Mouse (Mus musculus) T-cell, adult 2 months (primary cell): ENCODE measurements around the gene Nlrc5.
"Not testable (repeated sequence)": the region's sequence is repeated elsewhere in the genome, so short reads cannot be mapped to it uniquely, and the experiment has no call there.

Experiments used
- DNase-seq: peaks from one replicate; pipeline ENCODE4 v3.0.0; 2022; ENCODE audit warnings: low spot score

The Nlrc5 gene

DNA sequence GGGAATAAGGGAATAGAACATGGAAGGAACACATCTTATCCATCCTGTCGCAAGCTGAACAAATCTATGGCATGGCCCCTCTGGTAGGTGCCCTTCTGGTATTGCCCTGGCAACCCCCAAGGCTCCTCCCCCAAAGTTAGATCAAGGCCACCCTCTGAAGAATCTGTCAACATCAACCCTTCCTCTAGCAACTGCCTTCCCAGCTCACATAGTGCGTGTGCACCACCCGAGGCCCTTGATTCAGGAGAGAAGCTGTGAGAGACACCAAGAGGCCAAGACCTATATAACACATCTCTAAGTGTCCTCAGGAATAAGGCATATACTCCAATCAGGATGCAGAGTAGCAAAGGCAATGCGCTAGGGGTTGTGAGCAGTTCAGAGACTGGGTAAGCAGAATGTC lies 11.9 kb upstream of the Nlrc5 start:
- peak; percentile 56 for DNase-seq

DNA sequence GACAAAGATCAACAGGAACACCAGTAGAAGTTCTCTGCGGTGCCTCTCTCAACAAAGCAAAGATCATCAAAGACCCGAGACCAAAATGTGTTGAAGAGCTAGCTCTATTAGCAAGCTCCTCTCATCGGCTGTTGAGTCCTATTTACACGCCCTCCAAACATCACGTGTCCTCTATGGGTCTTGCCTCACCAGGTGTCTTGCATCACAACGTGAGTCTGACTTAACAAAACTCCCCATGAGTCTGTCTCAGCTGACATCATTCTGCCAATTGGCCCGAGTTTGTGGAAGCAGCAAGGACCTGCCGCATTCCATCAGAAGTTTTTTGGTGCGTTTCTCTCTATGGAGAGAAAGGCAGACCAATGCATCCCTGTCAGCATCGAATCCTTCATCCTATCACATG lies 6.2 kb upstream of the Nlrc5 start:
- peak; percentile 46 for DNase-seq

DNA sequence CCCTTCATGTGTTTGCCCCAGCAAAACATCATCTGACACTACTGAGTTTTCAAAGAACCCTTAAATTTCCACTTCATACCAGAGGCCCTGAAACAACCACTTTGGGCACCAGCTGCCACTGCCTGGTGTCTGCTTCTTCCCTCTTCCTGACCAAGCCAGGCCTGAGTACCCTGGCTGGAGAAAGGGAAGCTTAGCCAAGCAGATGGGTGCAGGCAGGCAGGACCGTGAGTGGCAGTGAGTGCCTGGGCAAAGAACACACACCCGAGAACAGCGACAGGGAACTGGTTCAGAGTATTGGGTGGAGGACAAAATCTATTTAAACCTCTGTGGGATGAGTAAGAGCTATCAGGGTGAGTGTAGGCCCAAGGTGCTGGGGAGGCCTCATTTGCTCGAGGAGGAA lies 5.7 kb upstream of the Nlrc5 start:
- DNase-seq: no peak

DNA sequence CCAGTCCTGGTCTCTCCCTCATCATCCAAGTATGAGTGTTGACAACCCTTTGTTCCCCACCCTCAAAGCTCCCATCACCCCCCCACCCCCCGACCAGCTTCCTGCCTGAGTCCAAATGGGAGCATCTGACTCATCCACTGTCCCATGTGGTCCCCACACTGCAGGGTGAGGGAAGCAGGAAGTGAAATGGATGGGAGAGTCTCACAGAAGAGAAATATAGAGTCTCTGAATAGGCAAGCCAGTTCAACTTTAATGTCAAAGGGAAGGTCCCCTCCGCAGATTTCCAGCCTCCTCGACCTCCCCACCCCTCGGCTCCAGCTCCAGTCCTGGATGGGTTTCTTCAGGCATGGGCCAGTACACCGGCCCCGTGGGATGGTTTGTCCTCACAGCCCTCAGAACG lies 4.8 kb upstream of the Nlrc5 start:
- DNase-seq: no peak

DNA sequence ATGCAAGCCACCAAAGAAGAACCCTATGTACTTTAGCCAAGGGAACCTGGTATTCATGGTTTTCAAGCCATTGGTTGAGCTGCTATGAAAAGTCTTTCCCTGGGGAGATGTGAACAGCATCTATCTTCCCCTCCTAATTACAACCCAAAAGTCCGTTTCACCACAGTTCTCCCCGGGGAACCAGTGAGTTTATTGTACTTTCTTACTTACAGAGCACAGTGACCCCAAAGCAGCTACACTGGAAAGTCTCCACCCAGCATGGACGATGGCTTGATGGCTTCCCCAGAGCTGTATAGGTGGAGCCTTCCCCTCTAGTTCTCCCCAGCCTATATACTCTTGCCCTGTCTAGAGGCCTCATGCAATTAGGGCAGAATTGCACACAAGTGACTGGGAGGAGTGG lies 1.9 kb upstream of the Nlrc5 start:
- no peak for DNase-seq

DNA sequence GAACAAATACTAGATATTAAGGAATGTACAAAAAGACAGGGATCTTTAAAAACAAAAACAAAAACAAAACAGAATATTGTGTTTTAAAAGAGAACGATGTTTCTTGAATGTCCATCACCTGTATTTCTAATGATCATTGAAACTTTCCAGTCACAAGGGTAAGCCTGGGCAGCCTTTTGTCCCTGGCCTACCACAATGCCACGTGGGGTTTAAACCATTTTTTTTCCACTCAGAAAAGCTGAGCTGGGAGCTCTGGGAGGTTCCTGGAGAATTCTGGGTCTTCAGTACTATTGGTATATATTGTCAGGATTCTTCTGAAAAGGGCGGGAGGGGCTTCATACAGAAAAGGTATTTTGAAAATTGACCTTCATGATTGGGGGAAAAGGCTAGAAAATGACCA lies 802 bp downstream of the Nlrc5 start:
- no peak for DNase-seq

DNA sequence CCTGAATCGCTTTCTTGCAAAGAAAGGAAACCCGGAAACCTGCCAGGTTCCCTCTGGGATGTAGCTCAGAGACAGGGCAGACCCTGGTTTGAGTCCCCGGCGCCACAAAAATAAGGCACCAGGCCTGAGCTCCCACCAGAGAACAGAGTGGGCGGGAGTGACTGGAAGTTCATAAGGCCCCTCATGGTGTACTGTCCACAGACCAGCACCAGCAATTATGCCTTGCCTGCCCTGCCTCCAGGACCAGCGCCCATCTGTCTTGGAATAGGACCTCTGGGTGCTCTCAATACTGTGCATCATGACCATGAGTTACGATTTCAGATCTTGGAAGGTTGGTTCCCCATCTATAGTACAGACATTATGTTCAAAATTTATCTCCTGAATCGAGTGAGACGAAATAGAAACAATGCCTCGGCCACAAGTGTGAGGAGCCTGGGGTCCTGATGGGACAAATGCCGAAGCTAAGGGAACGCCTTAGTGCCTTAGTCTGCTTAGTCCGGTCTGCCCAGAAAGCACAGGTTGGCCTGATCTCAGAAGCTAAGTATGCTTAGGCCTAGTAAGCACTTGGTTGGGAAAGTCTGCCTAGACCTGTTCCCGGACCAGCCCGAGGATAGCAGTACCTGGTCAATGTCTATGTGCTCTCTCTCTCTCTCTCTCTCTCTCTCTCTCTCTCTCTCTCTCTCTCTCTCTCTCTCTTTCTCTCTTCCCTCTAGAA lies 1.4 kb downstream of the Nlrc5 start:
- no peak for DNase-seq

DNA sequence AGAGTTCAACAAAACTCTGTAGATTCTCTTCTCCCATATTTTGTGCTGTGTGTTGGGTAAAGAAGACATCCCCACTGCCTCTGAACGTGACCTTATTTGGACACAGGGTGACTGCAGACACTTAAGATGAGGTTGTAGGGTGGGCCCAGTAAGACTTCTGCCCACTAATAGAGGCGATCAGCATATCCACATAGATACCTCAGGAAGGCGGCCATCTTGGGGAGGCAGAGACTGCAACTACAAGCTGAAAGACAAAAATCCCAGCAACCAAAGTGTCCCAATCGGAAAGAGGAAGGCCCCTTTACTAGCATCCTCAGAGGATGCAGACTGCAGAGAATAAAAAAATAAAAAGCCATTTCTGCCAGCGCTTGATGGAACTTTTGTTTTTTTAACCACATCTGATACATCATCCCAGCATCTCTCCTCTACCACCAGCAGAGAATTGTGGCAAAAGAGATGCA lies 2.0 kb downstream of the Nlrc5 start:
- no peak for DNase-seq

DNA sequence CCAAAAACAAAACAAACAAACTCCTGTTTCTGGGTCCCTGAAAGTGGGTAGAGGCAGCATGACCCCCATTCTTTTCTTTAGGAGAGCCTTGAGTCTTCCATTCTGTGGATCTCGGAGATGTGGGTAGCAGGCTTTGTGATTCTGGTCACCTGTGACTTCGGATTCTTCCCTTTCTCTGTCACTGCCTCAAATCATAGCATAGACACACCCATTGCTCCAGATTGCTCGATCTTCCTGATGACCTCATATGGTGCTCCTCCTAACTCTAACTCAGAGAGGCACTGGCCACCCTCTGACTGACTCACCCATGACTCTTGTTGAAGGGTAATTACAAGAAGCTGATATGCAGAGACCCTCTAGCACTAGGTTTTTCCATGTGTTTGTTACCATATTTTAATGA lies 2.7 kb downstream of the Nlrc5 start:
- no peak for DNase-seq

DNA sequence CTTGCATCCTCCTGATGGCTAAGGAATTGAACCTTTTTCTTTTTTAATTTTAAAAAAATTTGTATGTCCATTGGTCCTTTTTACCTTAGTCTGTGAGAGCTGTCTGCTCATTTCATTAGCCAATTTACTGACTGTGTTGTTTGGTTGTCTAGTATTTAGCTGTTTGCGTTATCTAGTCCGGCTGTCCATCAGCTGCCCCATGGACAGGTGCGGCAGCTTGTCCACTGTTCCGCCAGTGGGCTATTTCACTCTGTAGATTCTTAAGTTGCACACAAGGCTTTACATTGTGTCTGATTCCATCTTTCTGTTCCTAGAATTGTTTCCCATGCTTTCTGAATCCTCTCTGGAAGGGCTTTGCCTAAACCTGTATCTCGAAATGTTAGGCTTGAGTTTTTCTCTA lies 4.5 kb downstream of the Nlrc5 start:
- DNase-seq: no peak

DNA sequence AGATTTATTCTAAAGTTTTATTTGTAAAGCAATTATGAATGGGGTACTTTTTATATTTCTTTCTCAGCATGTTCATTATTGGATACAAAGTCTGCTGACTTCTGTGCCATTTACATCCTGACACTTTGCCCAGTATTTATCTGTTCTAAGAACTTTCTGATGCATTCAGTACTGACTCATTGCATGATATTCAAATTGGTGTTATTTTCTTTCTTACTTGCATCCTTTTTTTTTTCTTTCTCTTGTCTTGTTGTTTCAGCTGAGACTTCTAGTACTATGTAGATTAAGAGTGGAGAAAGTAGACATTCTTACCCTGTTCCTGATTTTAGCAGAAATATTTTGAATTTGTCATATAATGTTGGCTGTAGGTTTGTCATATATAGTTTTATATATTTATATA lies 5.5 kb downstream of the Nlrc5 start:
- DNase-seq: no peak

DNA sequence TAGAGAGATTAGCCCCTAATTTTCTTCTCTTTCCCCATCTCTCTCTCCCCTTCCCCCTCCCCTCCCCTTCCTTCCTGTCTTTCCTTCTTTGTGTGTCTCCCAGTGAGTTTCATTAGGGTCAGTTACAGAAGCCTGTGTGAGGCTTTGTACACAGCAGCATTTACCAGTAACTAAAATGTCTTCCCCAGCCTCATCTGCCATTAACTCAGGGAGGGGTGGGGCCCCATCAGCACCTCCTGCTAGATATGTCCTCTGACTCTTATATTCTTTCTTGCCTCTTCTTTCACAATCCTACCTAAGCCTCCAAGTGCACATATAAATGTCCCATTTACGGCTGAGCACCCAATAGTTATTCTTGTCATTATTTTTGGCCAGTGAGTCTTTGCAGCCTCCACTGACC lies 6.2 kb downstream of the Nlrc5 start:
- DNase-seq: no peak

DNA sequence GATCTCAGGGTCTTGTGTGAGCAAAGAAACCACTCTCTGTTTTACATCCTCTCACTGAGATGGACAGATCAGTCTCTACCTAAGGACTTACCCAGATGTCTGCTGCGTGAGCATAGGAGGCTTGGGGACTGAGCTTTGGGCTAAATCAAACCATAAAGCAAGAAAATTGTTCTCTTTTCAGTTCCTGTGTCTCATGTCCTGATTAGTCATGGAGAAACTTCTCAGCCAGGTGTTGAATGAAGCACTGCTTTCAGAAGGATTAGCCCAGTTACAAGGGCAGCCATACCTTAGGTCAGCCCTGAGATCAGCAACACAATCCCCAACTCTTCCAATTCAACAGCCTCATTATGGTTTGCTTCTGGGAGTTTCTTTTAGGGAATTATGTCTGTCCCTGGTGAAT lies 7.5 kb downstream of the Nlrc5 start:
- no peak for DNase-seq

DNA sequence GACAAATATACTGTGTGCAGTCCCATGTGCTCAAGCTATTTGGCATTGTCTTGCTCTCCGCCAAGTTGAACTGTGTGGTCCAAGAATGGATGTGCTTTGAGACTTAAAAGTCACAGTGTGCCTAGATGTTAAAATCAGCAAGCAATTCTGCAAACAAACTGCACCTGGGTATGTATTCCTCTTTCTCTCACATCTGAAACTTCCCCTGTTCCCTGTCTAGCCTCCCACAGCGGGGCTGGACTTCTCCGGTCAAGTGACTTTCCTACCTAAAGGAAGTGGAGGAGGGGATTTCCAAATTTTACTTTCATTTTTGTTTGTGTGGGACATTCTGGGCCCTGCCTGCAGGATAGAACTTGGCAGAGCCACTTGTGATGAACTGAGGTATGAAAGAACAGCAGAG lies 9.0 kb downstream of the Nlrc5 start:
- no peak for DNase-seq

DNA sequence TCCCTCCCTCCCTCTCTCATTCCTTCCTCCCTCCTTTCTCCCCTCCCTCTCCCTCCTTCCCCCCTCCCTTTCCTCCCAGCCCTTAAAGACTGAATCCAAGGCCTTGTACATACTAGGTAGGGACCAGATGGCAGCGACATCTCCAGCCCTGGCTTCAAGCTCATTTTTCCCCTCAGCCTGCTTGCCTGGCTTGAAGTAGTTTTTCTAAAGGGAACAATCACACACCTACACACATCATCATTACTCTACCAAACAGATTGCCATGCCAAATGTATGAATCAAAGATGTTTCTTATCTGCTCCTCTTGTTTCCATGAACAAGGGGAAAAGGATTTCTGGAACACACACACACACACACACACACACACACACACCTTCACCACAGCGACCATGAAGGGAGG lies 10.3 kb downstream of the Nlrc5 start:
- no peak for DNase-seq

DNA sequence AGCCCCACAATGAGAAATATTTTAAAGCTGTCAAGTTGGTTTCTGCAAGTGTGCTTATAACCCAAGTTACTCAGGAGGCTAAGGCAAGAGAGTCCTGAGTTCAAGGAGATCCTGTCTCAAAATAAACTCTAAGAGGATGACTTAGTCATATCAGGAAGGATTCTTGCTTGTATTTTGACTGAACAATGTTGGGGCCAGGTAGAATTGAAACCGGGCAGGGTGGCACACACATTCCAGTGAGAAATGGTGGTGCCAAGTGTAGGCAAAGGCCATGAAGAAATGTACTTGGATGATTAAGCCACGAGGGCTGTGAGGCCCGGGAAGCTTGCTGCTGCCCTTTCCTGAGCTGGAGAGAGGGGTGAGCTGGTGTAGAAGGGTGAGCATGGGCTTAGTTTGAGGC lies 13.0 kb downstream of the Nlrc5 start:
- DNase-seq: no peak

DNA sequence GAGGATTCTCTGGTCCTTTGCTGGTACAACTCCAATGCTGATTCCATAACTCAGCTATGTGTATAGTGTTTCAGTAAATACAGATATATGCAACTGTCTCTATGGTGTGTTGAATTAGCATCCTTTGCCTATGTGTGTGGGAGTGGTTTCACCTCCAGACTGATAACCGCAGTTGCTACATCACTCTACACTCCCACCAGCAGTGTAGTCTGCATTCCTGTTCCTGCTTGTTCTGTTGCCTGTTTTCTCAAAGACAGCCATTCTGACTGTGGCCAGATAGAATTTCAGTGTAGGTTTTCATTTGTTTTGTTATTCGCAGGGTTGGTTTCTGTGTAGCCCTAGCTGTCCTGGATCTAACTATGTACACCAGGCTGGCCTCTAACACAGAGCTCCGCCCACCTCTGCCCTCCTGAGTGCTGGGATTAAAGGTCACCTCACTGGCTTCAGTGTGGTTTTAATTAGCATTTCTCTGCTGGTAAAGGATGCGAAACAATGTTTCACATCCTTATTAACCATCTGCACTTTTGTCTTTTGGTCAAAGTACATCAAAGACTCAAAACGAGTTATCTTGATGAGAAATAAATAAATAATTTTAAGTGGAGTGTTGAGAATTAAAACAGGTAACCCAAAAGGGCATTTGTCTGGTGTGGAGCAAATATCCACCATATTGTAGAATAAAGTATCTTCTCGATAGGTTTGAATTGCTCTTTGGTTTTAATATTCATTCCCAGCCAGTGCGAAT lies 13.6 kb downstream of the Nlrc5 start:
- no peak for DNase-seq

DNA sequence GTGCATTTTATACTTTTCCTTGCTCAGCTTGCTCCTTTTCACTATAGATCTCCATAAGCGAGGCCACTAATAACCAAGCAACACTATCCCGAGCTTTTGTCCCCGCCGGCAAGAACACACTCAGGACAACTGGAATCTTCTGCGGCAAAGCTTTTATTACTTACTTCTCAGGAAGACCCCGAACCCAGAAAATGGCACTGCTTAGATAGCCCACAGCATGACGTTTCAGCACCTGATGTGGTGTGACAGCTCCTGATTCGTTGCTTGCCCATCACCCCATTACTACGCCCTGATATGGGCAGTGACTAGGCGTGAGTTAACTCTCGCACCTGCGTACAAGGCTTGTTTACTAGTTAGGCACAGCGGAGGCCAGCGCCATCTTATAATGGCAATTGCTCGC lies 18.8 kb downstream of the Nlrc5 start:
- DNase-seq: not testable (repeated sequence)

DNA sequence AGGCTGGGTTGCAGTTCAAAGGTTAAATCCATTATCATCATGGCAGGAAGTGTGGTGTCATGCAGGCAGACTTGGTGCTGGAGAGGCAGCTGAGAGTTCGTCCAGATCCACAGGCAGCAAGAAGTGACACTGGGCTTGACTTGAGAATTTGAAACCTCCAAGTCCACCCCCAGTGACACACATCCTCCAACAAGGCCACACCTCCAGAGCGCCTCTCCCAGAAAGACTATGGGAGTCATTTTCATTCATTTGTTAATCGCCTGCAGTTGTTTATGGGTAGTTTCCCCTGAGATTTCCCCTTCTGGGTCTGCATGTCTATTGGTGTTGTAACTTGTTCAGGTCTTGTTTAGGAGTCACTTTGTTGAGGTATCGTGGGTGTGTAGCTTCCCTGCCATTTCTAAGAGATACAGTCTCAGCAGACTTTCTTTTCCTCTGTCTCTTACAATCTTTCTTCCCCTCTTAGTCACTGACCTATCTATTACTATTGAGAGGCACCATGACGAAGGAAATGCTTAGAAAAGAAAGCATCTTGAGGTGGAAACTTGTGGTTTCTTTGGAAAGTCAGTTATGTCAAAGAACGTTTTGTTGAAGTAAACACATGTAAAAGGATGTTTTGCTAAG lies 19.8 kb downstream of the Nlrc5 start:
- DNase-seq: peak; percentile 66

DNA sequence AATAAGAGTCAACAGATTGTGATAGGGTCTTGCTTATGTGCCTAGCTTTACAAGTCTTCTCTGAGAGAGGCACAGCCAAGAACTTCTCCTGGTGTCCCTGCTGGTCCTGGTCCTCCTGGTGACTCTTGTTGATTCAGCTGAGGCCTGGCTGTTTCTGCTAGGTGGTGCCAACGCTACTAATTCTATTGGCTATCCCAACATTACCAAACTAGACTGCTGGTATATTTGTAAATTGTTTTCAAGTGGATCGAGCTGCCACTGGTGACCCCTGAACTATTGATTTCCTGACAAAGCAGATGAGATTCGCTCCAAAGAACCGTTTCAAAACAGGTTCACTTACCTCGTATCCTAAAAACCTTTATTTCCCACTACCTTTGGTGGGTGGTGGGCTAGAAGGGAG lies 20.7 kb downstream of the Nlrc5 start:
- no peak for DNase-seq

DNA sequence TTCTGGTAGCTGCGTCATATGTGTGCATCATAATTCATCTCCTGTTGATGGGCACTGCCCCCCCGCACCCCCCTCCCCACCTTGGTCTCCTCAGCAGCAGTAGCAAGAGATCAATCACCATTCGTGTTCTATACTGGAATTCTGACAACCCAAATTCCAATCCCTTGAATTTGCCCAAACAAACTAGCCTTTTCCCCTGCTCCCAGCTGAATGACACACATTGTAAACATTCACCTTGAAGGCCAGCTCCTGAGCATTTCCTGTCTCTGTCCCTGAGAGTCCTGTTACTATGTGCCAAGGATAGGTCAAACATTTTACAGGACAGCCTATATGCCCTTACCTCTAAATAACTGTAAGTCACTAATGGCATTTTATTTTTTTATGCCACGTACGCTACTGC lies 21.9 kb downstream of the Nlrc5 start:
- no peak for DNase-seq

DNA sequence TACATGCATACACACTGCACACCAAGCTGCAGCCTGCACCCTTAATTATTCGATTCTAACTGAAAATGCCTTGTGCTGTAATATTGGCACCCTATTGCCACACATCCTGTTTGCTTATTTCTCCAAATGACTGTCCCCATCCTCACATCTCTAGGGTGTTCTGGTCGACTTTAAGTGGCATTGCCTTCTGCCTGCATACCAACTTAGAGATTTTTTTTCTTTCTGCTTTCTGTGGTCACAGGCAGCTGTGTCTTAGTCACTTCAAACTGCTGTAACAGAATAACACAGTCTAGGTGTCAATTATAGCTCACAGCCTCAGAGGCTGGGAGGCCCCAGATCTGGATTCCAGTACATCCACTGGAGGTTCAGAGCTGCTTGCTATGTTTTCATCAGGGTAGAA lies 24.4 kb downstream of the Nlrc5 start:
- DNase-seq: peak; percentile 25

DNA sequence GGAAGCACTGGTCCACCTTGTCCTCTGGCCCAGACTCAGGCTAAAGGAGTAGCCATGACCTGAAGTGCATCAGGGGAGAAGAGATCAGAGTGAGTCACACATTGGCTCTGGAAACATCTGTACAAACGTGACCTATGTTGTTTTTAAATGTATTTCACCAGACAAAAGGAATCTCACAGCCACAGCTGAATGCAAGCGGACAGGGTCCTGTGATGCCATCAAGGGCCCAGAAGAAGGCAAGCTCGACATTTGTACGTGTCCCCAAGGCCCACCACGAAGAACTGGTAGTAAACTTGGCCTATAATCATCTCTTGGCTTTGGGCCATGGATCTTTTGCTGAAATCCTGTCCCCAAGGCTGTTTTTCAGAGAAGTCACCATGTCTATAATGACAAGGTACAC lies 35.5 kb downstream of the Nlrc5 start:
- no peak for DNase-seq

DNA sequence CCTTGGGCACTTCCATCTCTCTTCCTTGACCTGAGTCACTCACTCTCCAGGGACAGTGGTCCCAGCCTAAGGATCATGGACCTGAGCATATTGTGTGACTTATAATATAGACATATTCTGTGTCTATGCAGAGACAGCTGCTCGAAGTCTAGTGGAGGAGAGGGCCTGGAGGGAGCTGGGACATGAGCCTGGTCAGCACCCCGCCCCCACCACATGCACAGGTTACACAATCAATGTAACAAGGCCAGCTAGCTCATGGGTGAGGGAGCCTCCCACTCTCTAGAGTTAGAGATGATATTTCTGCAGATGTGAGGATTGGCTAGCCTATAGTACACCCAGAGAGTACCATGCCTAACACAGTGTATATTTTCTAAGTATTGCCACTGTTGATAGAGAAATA lies 36.6 kb downstream of the Nlrc5 start:
- no peak for DNase-seq
